Mouse (Mus musculus) kidney, adult 2 months (tissue): ENCODE results near the gene Ccdc120. TPM values are rescaled to one million over a fixed set of nuclear protein-coding genes. Genes with fewer than 3 reads are reported as not detected.
"Not testable (repeated sequence)": the region's sequence is repeated elsewhere in the genome, so short reads cannot be mapped to it uniquely, and the experiment has no call there.

Experiments used
- DNase-seq: peaks from one replicate; pipeline ENCODE4 v3.0.0; 2021
- H3K27ac ChIP-seq: fragments of 200-500 bp; 2 replicates; pipeline ENCODE4 v1.5.1; 2012; ENCODE audit warnings: low read depth, low read length, control low read depth, inconsistent platforms; ENCODE audit not compliant: insufficient read depth
- H3K27me3 ChIP-seq: fragments of 200-500 bp; replicated peaks from 2 replicates; pipeline ENCODE4 v1.6.1; 2012; ENCODE audit warnings: mild to moderate bottlenecking, moderate library complexity, low read length, inconsistent platforms; ENCODE audit not compliant: control insufficient read depth, insufficient read depth
- H3K36me3 ChIP-seq: fragments of 200-500 bp; 2 replicates; pipeline ENCODE4 v1.6.1; 2012; ENCODE audit warnings: mild to moderate bottlenecking, moderate library complexity, low read length, inconsistent platforms; ENCODE audit not compliant: control insufficient read depth, insufficient read depth
- H3K4me1 ChIP-seq: fragments of 200-500 bp; 2 replicates; pipeline ENCODE4 v1.6.1; 2011; ENCODE audit warnings: low read length; ENCODE audit not compliant: control insufficient read depth, insufficient read depth
- H3K4me3 ChIP-seq: fragments of 200-500 bp; 2 replicates; pipeline ENCODE4 v1.5.1; 2011; ENCODE audit warnings: mild to moderate bottlenecking, low read depth, low read length, control low read depth; ENCODE audit not compliant: insufficient read depth
- CTCF ChIP-seq: fragments of 200-500 bp; conservative IDR thresholded peaks from 2 replicates; pipeline ENCODE4 v1.5.1; 2011; ENCODE audit warnings: low read depth, mild to moderate bottlenecking, control low read depth, low read length, moderate library complexity, mixed read lengths; ENCODE audit not compliant: insufficient read depth, insufficient read length
- POLR2A ChIP-seq: fragments of 200-500 bp; IDR thresholded peaks from one replicate; pipeline ENCODE4 v1.6.1; 2011; ENCODE audit warnings: low read depth, low read length, control low read depth
- WGBS: fragments of 180-500 bp; shearing (Covaris S2); methylation state at CpG from one replicate; pipeline ENCODE4 v1.1.7; 2018; 5-methylcytosine and 5-hydroxymethylcytosine counted together
- polyA plus RNA-seq: library from polyadenylated mRNA; depleted of rRNA; stranded (reverse); fragments of >200 nt; gene quantifications from 2 replicates; pipeline ENCODE4 v1.2.3, GENCODE M21; 2012

Gene Ccdc120
- polyA plus RNA-seq, 1 experiment, result 8.3 TPM

DNA sequence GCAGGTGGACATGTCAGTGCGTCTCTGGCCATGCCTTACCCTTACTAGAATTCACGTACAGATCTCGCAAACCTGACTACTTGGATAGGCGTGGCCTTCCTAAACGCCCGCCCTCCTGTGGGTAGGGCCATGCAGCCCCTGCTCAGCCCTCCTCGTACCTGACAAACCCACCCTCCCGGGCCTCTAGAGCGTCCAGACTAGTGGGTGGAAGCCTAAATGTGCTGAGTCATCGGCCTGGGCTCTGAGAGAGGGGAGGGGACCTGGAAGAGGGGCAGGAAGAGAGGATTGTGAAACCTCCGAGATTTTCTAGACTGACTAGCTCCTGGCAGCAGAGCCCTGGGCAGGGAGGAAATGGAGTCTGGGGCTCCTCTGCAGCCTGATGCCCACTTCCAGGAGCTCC, 15.1 kb upstream of the Ccdc120 start:
- peak overlapping the region; percentile 1; the same call in 1 of the 2 replicates for H3K27ac ChIP-seq
- H3K4me3 ChIP-seq, result peak overlapping the region; percentile 38; the same call in 1 of the 2 replicates

DNA sequence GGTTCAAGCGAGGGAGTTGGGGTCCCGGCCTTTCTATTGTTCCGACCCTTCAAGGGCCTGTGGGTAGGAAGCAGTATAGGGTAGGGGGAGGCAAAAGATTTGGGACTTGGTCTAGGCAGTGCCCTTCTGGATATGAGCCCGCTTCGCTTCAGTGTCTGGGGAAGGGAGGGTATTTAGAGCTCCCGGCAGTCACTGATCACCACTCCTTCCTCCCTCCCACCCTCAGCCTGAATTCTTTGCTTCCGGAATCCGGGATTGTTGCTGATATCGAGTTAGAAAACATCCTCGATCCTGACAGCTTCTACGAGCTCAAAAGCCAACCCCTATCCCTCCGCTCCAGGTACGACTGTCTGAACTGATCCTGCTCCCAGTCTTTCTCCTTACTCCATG, 14.6 kb upstream of the Ccdc120 start:
- Histone ChIP-seq H3K4me3 (peak overlapping the region; percentile 38), H3K27me3 (no peaks in the 10 kb centered on the region), H3K27ac (peak overlapping the region; percentile 1; the same call in 1 of the 2 replicates), H3K4me1 (peaks cover 3% of the 10 kb centered on the region; the same call in 1 of the 2 replicates), H3K36me3 (no peaks in the 10 kb centered on the region)
- no peak for DNase-seq
- no peak for TF ChIP-seq CTCF
- no peak for TF ChIP-seq POLR2A
- WGBS, result 23% methylated on average over 13 of the region's 13 CpGs

More for the DNA sequence above, 15.1 kb upstream of the Ccdc120 start:
- peaks cover 3% of the 10 kb centered on the region; the same call in 1 of the 2 replicates for H3K4me1 ChIP-seq
- H3K27me3 ChIP-seq, result no peaks in the 10 kb centered on the region
- peak; percentile 43 for DNase-seq
- H3K36me3 ChIP-seq, result no peaks in the 10 kb centered on the region
- TF ChIP-seq POLR2A (no peak), CTCF (no peak)
- WGBS, result 6% methylated on average over 11 of the region's 11 CpGs

DNA sequence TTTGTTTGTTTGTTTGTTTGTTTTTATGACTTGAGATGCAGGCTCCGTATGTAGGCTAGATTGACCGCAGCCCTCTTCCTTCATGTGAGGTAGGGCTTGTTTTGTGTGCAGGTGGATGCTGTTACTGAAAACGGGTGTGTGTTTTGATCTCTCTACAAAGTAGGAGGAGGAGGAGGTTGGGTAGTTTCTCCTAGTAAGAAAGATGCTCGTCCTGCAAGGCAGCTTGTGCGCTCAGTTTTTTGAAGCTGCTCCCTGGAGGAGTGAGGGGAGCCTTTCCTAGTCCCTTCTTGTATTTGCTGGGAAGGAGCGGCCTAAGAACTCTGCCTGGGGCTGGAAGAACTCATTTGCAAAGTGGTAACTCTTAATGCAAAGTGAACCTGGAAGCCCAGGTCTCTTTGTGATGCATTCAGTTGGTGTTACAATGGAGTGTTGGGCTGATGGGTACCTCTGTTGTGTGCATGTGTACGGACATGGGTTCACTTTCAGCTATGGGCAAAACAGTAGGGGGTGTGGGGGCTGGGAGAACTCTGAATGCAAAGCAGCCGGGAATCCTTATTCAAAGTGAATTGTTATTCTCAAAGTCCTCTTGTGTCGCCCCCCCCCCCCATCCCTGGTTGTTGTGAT, 14.1 kb upstream of the Ccdc120 start:
- H3K27me3 ChIP-seq, result no peaks in the 10 kb centered on the region
- peak overlapping the region; percentile 9; the same call in 1 of the 2 replicates for H3K4me3 ChIP-seq
- no peaks in the 10 kb centered on the region for H3K36me3 ChIP-seq
- WGBS, result 28% methylated on average over 9 of the region's 9 CpGs
- H3K4me1 ChIP-seq, result peaks cover 3% of the 10 kb centered on the region; the same call in 1 of the 2 replicates
- DNase-seq, result no peak
- H3K27ac ChIP-seq, result no peak overlapping the region
- TF ChIP-seq CTCF (no peak), POLR2A (no peak)

DNA sequence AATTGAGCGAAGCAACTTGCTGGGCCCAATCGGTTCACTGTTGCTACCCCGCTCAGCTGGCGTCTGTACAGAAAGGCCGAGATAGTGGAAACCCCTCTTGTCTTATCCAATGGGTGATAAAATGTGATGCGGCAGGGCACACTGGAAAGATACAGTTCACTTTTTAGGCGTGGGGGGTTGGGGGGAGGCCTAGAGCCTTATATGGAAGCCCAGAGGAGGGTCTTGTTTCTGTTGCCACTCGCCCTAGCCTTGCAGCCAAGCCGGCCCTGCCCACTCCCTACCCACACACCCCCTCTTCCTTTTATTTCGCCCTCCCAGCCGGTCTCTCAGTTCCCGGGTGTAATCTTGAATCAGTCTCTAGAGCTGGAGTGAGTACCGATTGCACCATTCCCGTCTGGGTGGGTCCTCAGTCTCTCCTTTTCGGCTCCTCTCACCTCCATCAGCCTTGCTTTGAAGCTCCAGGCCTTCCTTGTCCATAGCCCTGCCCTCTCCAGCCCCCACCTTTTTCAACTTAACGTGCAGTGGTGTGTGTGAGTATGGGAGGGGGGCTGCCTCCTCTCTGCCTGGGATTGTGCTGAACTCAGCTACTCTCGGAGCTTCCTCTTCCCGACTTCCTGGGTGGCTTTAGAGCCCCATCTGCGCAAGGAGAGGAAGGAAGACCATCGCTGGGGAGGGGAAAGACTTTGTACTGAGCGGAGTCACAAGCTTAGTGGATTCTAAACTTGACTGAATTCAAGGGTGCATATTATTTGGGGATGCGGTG, 13.1 kb upstream of the Ccdc120 start:
- peak; percentile 28 for DNase-seq
- Histone ChIP-seq H3K4me1 (peaks cover 3% of the 10 kb centered on the region; the same call in 1 of the 2 replicates), H3K27ac (peak overlapping the region; percentile 27; the same call in 1 of the 2 replicates), H3K36me3 (no peaks in the 10 kb centered on the region), H3K4me3 (peak overlapping the region; percentile 80), H3K27me3 (no peaks in the 10 kb centered on the region)
- TF ChIP-seq POLR2A, result no peak
- TF ChIP-seq CTCF, result no peak
- WGBS, result 2% methylated on average over 21 of the region's 22 CpGs

DNA sequence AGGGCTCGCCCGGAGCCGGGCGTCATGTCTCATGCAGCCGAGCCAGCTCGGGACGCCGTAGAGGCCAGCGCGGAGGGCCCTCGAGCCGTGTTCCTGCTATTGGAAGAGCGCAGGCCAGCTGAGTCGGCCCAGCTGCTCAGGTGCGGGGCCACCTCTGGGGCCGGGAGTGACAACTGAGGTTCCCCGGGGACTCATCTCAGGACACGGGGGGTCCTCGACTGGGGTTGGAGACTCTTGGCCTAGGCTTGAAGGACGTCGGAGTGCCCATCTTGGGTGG, 12.2 kb upstream of the Ccdc120 start:
- peak overlapping the region; percentile 51 for H3K27ac ChIP-seq
- peaks cover 3% of the 10 kb centered on the region; the same call in 1 of the 2 replicates for H3K4me1 ChIP-seq
- H3K4me3 ChIP-seq, result peak overlapping the region; percentile 80
- H3K36me3 ChIP-seq, result no peaks in the 10 kb centered on the region
- under 1% methylated on average over 15 of the region's 21 CpGs for WGBS
- H3K27me3 ChIP-seq, result no peaks in the 10 kb centered on the region
- no peak for DNase-seq
- no peak for TF ChIP-seq POLR2A
- TF ChIP-seq CTCF, result no peak

DNA sequence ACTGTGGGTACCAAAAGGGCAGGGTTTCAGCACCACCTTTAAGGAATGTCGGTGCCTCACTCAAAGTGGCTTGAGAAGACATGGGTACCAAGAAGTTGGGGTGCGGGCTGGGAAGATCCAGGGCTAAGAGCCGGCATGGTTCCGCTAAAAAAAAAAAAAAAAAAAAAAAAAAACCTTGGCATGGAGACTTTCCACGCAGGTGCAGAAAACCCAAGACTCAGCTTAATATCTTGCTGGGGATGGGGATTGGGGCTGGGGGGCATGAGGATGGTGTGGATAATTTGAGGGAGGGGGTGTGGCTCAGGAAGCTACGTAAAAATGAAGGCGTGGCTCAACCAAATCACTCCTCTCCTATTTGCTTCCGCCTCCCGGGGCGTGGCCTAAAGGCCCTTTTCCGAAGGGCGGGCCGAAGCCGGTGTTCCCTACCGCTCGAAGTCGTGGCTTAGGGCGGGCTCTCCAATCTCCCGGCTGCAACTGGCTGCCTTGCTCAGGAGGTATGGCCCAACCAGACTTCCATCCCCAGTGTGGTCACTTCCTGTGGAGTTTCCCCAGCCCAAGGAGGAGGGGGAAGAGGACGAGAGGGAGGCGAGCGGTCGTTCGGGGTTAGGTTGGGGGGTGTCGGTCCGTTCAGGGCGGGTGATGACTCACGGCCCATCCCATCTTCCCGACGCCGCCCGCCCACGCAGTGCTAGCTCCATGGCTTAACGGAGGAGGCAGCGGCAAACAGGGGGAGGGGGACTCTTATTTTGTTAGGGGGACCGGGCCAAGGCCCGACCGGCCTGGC, 11.6 kb upstream of the Ccdc120 start, which contains the start of gene Tfe3:
Gene Tfe3, plus strand, starts transcription at position 424 of the 784 bp plus-strand sequence.
- Histone ChIP-seq H3K27me3 (no peaks in the 10 kb centered on the region), H3K4me3 (peak within 1 kb of the TSS; percentile 80), H3K27ac (peak within 1 kb of the TSS; percentile 51), H3K36me3 (no peaks in the 10 kb centered on the region), H3K4me1 (peaks cover 3% of the 10 kb centered on the region; the same call in 1 of the 2 replicates)
- TF ChIP-seq CTCF (no peak), POLR2A (peak; percentile 54)
- DNase-seq, result peak; percentile 96
- WGBS, result 2% methylated on average over 33 of the region's 38 CpGs

DNA sequence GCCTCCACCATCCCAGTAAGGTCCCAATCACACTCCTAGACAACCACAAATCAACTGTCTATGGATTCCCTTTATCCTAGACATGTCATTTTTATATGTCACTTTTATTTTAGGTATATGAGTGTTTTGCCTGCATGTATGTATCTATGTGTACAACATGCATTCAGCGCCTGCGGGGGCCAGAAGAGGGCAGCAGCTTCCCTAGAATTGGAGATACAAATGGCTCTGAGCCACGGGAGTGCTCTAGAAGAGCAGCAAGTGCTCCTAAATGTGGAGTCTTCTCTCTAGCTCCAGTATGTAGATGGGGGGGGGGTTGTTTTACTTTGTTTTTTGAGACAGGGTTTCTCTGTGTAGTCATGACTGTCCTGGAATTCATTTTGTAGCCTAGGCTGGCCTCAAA, 2.9 kb upstream of the Ccdc120 start:
- not testable (repeated sequence) for H3K27ac ChIP-seq, H3K36me3 ChIP-seq, H3K4me1 ChIP-seq, H3K4me3 ChIP-seq, H3K27me3 ChIP-seq
- WGBS, result 5% methylated on average over 3 of the region's 3 CpGs
- peak; percentile 22; the same call in 1 of the 2 replicates for TF ChIP-seq CTCF
- DNase-seq, result peak; percentile 54
